Mouse (Mus musculus) embryonic facial prominence, embryonic 12.5 days (tissue): ENCODE results near the gene Mrc1. TPM values are rescaled to one million over a fixed set of nuclear protein-coding genes. Genes with fewer than 3 reads are reported as not detected.

Experiments used
- ATAC-seq: fragments of 200-750 bp; cut with Nextera tagmentation; 2 replicates; pipeline ENCODE4 v1.8.0; 2017; ENCODE audit not compliant: insufficient number of reproducible peaks, insufficient read depth, low FRiP score, low TSS enrichment
- H3K27ac ChIP-seq: fragments of 300-500 bp; sonication (generic); 2 replicates; pipeline ENCODE4 v1.5.1; 2016; ENCODE audit warnings: mild to moderate bottlenecking
- H3K27me3 ChIP-seq: fragments of 300-500 bp; sonication (generic); 2 replicates; pipeline ENCODE4 v1.6.1; 2016; ENCODE audit warnings: mild to moderate bottlenecking, moderate library complexity
- H3K36me3 ChIP-seq: fragments of 300-500 bp; sonication (generic); 2 replicates; pipeline ENCODE4 v1.6.1; 2016; ENCODE audit warnings: mild to moderate bottlenecking
- H3K4me1 ChIP-seq: fragments of 300-500 bp; sonication (generic); 2 replicates; pipeline ENCODE4 v1.6.1; 2016
- H3K4me2 ChIP-seq: fragments of 300-500 bp; sonication (generic); replicated peaks from 2 replicates; pipeline ENCODE4 v1.6.1; 2016; ENCODE audit warnings: mild to moderate bottlenecking, moderate library complexity
- H3K4me3 ChIP-seq: fragments of 300-500 bp; sonication (generic); 2 replicates; pipeline ENCODE4 v1.5.1; 2016; ENCODE audit warnings: mild to moderate bottlenecking
- H3K9ac ChIP-seq: fragments of 300-500 bp; sonication (generic); 2 replicates; pipeline ENCODE4 v1.6.1; 2016; ENCODE audit warnings: mild to moderate bottlenecking, moderate library complexity
- H3K9me3 ChIP-seq: fragments of 300-500 bp; sonication (generic); 2 replicates; pipeline ENCODE4 v1.6.1; 2016; ENCODE audit warnings: mild to moderate bottlenecking, moderate library complexity
- WGBS: fragments of 180-500 bp; shearing (Covaris S2); methylation state at CpG from one replicate; pipeline ENCODE4 v1.1.7; 2016; 5-methylcytosine and 5-hydroxymethylcytosine counted together
- polyA plus RNA-seq: library from polyadenylated mRNA; unstranded; fragments of >200 nt; fragmentation: Nextera tagmentation; extraction: Ambion mirVana; gene quantifications from 2 replicates; pipeline ENCODE4 v1.2.1, GENCODE M21; 2016

The Mrc1 gene
- polyA plus RNA-seq, 1 experiment from 2014 or later = 3.8 TPM

DNA sequence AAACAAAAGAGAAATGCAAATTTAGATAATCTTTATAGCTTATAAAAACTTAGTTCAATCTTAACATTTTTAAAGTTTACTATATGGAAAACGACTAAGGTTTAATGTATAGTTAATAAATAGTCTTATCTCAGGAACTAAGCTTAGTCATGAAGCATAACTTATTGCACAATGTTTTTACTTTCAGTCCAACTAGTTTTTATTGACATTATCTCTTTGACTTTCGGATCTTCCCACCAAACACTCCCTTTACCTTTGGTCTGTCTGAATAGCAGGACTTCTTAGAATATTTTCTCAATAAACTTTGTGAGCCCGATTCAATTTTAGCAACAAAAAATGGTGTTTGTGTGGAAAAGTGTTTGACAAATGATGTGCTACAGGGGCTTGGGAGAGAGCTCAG is 12.5 kb upstream of the Mrc1 start:
- no peaks in the 10 kb centered on the region for H3K36me3 ChIP-seq
- H3K4me2 ChIP-seq = no peak overlapping the region
- H3K4me1 ChIP-seq = no peaks in the 10 kb centered on the region
- H3K27ac ChIP-seq = no peak overlapping the region
- no peak overlapping the region for H3K4me3 ChIP-seq
- H3K27me3 ChIP-seq = no peaks in the 10 kb centered on the region
- no peak for ATAC-seq
- no peaks in the 10 kb centered on the region for H3K9me3 ChIP-seq
- H3K9ac ChIP-seq = no peak overlapping the region
- 83% methylated on average over 3 of the region's 3 CpGs for WGBS

DNA sequence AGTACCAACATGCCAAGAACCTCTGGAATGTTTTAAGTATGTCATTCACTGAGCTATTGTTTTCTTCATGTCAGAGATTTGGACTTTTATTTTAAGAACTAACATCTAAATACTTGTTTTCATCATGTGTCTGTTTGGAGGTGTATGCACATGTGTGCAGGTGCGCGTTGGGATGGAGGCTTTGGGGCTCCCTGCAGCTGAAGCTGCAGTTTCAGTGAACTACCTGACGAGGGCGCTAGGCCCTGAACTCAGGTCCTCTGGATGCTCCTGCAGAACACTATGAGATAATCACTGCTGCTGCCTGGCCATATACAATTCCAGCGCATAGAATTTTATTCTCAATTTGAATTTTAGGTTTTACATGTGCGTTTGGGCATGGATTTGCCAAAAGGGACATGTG is 11.1 kb upstream of the Mrc1 start:
- H3K27me3 ChIP-seq = no peaks in the 10 kb centered on the region
- H3K36me3 ChIP-seq = no peaks in the 10 kb centered on the region
- ATAC-seq = no peak
- 81% methylated on average over 6 of the region's 6 CpGs for WGBS
- no peak overlapping the region for H3K4me3 ChIP-seq
- no peak overlapping the region for H3K4me2 ChIP-seq
- H3K9me3 ChIP-seq = no peaks in the 10 kb centered on the region
- H3K4me1 ChIP-seq = no peaks in the 10 kb centered on the region
- H3K9ac ChIP-seq = no peak overlapping the region
- H3K27ac ChIP-seq = no peak overlapping the region

DNA sequence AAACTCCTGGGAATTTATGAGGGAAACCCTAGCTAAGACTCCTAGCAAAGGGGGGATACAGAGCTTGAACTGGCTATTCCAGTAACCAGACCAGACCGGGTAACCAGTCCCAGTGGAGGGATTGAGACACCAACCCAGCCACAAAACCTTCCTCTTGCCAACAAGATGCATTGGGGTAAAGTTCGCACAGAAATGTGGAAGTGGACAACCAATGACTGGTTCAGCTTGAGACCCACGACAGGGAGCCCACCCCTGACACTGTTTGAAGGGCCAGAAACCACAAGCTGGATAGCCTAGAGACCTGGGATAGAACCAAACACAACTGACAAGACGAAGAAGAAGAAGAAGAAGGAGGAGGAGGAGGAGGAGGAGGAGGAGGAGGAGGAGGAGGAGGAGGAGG is 4.8 kb upstream of the Mrc1 start:
- Histone ChIP-seq H3K27me3 (no peaks in the 10 kb centered on the region), H3K9me3 (no peaks in the 10 kb centered on the region), H3K9ac (no peak overlapping the region), H3K4me2 (no peak overlapping the region), H3K4me1 (no peaks in the 10 kb centered on the region), H3K27ac (no peak overlapping the region), H3K36me3 (no peaks in the 10 kb centered on the region), H3K4me3 (no peak overlapping the region)
- no peak for ATAC-seq
- 76% methylated on average over 3 of the region's 4 CpGs for WGBS

DNA sequence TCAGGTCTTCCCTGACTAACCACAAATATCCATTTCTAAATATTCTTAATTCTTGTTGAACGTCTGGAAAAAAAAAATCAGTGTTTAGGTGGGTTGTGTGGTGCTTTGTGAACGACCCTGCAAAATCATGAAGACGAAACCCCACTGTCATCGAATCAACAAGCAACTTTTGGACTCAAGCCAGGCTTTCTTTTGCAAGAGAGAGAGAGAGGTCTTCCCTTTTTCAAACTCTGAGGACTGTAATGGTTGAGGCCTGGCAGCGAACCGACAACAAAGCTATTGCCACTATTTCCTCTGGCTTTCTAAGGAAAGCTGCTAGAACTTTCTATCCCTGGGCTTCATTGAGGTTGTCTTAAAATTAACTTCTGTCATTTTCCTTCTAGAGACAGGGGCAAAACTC is 697 bp upstream of the Mrc1 start:
- Histone ChIP-seq H3K27me3 (no peaks in the 10 kb centered on the region), H3K9ac (no peak overlapping the region), H3K4me1 (no peaks in the 10 kb centered on the region), H3K4me2 (no peak overlapping the region), H3K4me3 (no peak overlapping the region), H3K9me3 (no peaks in the 10 kb centered on the region), H3K27ac (no peak overlapping the region), H3K36me3 (no peaks in the 10 kb centered on the region)
- 77% methylated on average over 6 of the region's 6 CpGs for WGBS
- ATAC-seq = no peak

DNA sequence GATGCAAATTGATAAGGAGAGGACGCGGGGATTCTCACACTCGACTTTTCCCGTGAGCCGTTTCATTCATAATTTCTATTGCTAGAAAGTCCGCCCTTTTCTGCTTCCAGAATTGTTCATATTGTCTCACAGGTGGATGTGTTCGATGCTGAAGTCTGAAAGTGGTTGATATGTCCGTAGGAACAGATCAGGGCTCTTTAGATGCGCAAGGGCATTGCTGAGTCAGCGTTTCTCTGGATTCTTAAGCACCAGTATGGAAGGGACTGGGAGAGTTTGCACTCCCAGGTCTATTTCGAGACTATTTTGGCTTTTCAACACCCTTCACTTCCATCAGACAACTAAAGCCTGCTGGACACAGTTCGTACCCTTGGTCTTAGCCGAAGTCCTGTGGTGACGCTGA is 787 bp downstream of the Mrc1 start:
- no peak overlapping the region for H3K27ac ChIP-seq

DNA sequence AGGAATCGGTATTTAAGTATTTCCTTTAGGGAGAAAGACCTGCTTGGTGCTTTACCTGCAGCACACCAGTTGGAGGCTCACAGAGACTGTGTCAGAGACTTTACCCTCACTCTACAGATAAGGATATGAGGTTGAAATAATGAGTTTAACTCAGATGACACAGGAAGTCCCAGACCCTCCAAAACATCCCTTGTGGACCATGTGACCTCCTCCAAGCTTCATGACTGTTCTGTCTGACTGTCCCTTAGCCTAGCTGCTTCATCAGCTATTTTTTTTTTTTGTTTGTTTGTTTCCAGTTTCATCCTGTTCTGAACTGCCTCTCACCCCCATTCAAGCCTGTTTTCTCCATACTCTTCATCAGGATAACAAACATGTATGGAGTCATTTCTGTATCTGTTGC is 3.7 kb downstream of the Mrc1 start:
- no peak overlapping the region for H3K4me3 ChIP-seq
- ATAC-seq = no peak
- no peaks in the 10 kb centered on the region for H3K36me3 ChIP-seq
- H3K4me1 ChIP-seq = no peaks in the 10 kb centered on the region
- no peak overlapping the region for H3K9ac ChIP-seq
- 88% methylated on average over 1 of the region's 1 CpGs for WGBS
- H3K27me3 ChIP-seq = no peaks in the 10 kb centered on the region
- no peaks in the 10 kb centered on the region for H3K9me3 ChIP-seq
- H3K27ac ChIP-seq = no peak overlapping the region
- H3K4me2 ChIP-seq = no peak overlapping the region

More for the DNA sequence above, 787 bp downstream of the Mrc1 start:
- Histone ChIP-seq H3K9me3 (no peaks in the 10 kb centered on the region), H3K36me3 (no peaks in the 10 kb centered on the region), H3K4me2 (no peak overlapping the region), H3K4me3 (no peak overlapping the region), H3K4me1 (no peaks in the 10 kb centered on the region), H3K9ac (no peak overlapping the region), H3K27me3 (no peaks in the 10 kb centered on the region)
- ATAC-seq = no peak
- WGBS = 90% methylated on average over 14 of the region's 14 CpGs

DNA sequence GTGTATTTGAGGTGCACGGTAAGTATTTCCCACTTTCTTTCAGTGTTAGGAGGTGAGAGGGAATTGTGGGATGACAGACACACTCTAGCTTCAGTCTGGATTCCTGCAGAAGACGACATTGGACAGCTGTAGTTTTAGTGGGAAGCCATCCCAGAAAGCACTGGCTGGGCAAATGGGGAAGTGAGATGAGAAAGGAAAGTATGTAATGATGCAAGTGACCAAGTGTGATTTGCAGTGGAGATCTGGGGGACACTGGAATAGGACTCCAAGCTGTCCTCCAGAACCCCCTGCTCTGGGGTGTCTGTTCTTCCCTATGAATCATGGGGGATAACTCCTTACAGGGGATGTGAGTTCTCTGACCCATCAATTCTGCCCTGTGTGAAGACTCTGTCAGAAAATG is 4.8 kb downstream of the Mrc1 start:
- 74% methylated on average over 2 of the region's 2 CpGs for WGBS
- no peak overlapping the region for H3K4me3 ChIP-seq
- no peaks in the 10 kb centered on the region for H3K36me3 ChIP-seq
- H3K27me3 ChIP-seq = no peaks in the 10 kb centered on the region
- ATAC-seq = no peak
- no peak overlapping the region for H3K4me2 ChIP-seq
- no peak overlapping the region for H3K9ac ChIP-seq
- no peaks in the 10 kb centered on the region for H3K4me1 ChIP-seq
- H3K27ac ChIP-seq = no peak overlapping the region
- H3K9me3 ChIP-seq = no peaks in the 10 kb centered on the region

DNA sequence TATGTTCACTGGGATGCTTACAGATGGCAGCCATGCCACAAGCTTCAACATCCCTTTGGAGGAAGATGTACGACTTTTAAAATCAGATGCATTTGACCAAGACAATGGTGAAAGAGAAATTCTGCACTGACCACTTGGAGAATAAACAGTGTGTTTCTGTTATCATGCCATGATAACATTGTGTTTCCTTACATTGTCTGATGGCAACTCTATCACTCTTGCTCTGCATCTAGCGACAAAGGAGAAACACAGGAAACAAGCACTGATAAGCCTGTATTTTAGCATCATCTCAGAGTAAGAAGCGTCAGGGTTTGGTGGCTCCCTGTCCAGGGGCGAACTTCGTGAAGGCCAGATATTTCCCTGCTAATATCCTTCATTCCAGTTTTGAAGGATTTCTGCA is 6.1 kb downstream of the Mrc1 start:
- H3K4me1 ChIP-seq = no peaks in the 10 kb centered on the region
- H3K9ac ChIP-seq = no peak overlapping the region
- no peak overlapping the region for H3K27ac ChIP-seq
- WGBS = 80% methylated on average over 5 of the region's 5 CpGs
- no peaks in the 10 kb centered on the region for H3K36me3 ChIP-seq
- no peaks in the 10 kb centered on the region for H3K9me3 ChIP-seq
- no peak overlapping the region for H3K4me3 ChIP-seq
- no peak for ATAC-seq
- H3K4me2 ChIP-seq = no peak overlapping the region
- H3K27me3 ChIP-seq = no peaks in the 10 kb centered on the region

DNA sequence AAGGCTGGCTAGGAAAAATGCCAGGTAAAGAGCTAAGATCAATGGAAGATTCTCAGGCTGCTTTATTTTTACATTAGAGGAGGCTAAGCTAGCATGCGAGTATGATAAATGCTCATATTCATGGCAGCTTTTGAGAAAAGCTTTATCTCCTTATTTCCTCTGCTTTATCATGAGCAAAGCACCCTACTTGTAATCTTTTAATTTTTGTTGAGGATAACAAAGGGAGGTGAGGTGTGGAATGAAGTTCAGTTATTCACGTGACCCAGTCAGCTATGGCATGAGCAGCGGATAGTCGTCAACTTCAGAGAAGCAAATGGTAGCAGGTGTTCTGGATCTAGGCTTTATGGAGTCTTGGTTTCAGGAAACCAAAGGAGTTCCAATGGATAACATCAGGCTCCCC is 7.7 kb downstream of the Mrc1 start:
- Histone ChIP-seq H3K4me2 (no peak overlapping the region), H3K27ac (no peak overlapping the region), H3K27me3 (no peaks in the 10 kb centered on the region), H3K9me3 (no peaks in the 10 kb centered on the region), H3K4me3 (no peak overlapping the region), H3K4me1 (no peaks in the 10 kb centered on the region), H3K9ac (no peak overlapping the region), H3K36me3 (no peaks in the 10 kb centered on the region)
- ATAC-seq = no peak
- 90% methylated on average over 4 of the region's 4 CpGs for WGBS

DNA sequence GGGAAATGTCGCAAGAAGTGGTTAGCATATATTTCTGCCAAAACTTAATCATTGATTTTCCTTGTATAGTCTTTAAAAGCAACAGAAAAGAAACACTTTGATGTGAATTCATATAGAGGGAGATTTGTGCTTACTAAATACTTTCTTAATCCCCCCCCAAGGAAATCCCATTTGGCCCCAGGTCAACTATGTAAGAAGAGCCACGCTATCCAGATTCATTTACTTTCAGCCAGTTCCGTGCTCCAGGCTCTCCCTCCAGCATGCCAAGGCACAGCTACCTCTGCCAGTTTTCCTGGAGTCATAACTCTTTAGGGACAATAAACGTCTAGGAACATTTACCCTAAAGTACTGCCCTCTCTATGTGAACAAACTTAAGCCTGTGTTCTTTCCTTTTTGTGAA is 8.5 kb downstream of the Mrc1 start:
- Histone ChIP-seq H3K4me1 (no peaks in the 10 kb centered on the region), H3K27ac (no peak overlapping the region), H3K4me3 (no peak overlapping the region), H3K36me3 (no peaks in the 10 kb centered on the region), H3K9me3 (no peaks in the 10 kb centered on the region), H3K9ac (no peak overlapping the region), H3K27me3 (no peaks in the 10 kb centered on the region), H3K4me2 (no peak overlapping the region)
- no peak for ATAC-seq
- 53% methylated on average over 4 of the region's 4 CpGs for WGBS

DNA sequence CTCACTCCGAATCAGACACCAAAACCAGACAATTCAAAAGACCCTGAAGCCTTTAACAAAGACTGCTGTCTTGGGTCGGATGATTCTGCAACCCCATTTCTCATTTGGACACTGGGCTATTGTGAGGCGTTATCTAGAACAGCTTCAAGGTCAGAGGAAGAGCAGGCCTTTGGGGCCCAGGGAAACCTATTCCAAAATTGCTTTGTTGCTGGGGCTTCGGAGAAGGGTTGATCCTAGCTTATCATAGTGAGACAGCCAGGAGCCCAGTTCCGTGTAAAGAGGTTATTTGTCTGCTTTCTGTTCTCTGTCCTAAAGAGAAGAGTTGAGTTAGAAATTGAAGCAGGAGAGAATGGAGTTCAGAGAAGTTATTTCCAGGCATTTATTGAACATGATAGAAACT is 10.0 kb downstream of the Mrc1 start:
- WGBS = 62% methylated on average over 5 of the region's 5 CpGs
- no peaks in the 10 kb centered on the region for H3K9me3 ChIP-seq

DNA sequence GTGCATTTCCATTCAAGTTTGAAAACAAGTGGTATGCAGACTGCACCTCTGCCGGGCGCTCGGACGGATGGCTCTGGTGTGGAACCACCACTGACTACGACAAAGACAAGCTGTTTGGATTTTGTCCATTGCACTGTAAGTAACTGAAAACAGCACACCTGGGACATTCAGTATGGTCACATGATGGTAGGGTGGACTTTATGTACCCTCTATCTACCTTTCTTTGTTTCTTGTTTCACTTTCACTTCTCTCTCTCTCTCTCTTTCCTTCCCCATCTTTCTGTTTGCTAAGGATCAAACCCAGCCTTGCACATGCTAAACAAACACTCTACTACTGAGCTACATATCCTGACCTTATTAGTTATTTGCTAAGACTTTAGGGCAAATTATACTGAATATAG is 15.0 kb downstream of the Mrc1 start:
- H3K27ac ChIP-seq = no peak overlapping the region
- H3K4me1 ChIP-seq = no peaks in the 10 kb centered on the region
- H3K9ac ChIP-seq = no peak overlapping the region
- H3K4me2 ChIP-seq = no peak overlapping the region
- no peaks in the 10 kb centered on the region for H3K36me3 ChIP-seq
- no peaks in the 10 kb centered on the region for H3K9me3 ChIP-seq
- H3K4me3 ChIP-seq = no peak overlapping the region
- ATAC-seq = no peak
- 88% methylated on average over 5 of the region's 5 CpGs for WGBS
- no peaks in the 10 kb centered on the region for H3K27me3 ChIP-seq

More for the DNA sequence above, 10.0 kb downstream of the Mrc1 start:
- H3K4me2 ChIP-seq = no peak overlapping the region
- H3K27ac ChIP-seq = no peak overlapping the region
- H3K27me3 ChIP-seq = no peaks in the 10 kb centered on the region
- H3K36me3 ChIP-seq = no peaks in the 10 kb centered on the region
- no peak for ATAC-seq
- no peak overlapping the region for H3K9ac ChIP-seq
- H3K4me1 ChIP-seq = no peaks in the 10 kb centered on the region
- no peak overlapping the region for H3K4me3 ChIP-seq

DNA sequence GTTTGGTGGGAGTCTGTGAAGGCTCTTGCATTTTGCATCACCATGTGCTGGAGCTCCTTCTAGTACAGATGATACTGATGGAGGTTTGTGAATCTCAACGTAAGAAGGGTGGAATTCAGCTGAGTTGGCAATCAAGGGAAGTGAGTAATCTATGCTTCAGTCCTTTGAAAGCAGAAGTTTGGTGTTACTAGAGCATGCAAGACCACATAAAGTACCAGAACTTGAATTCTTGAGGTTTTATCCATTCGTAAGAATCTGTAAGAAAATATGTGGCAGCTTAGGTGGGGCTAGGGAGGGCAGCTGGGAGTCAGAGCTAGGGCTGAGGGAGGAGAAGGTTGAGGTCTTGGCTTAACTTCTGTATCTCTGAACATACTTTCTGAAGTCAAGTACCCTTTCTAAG is 15.5 kb downstream of the Mrc1 start:
- 83% methylated on average over 2 of the region's 2 CpGs for WGBS
- no peak overlapping the region for H3K9ac ChIP-seq
- no peaks in the 10 kb centered on the region for H3K27me3 ChIP-seq
- no peak for ATAC-seq
- no peaks in the 10 kb centered on the region for H3K4me1 ChIP-seq
- no peak overlapping the region for H3K27ac ChIP-seq
- H3K4me2 ChIP-seq = no peak overlapping the region
- H3K4me3 ChIP-seq = no peak overlapping the region
- H3K36me3 ChIP-seq = no peaks in the 10 kb centered on the region
- no peaks in the 10 kb centered on the region for H3K9me3 ChIP-seq
